Mouse (Mus musculus) midbrain, embryonic 12.5 days (tissue): ENCODE results near the gene Rnf225. TPM values are rescaled to one million over a fixed set of nuclear protein-coding genes. Genes with fewer than 3 reads are reported as not detected.
A peak's percentile ranks its signal among the peaks of the same experiment; 100 is the strongest.
"Not testable (repeated sequence)": the region's sequence is repeated elsewhere in the genome, so short reads cannot be mapped to it uniquely, and the experiment has no call there.

Experiments used
- ATAC-seq: fragments of 200-750 bp; cut with Nextera tagmentation; 2 replicates; pipeline ENCODE4 v1.8.0; 2017; ENCODE audit warnings: low read depth, moderate TSS enrichment, moderate library complexity; ENCODE audit not compliant: low FRiP score
- H3K27ac ChIP-seq: fragments of 300-500 bp; sonication (generic); replicated peaks from 2 replicates; pipeline ENCODE4 v1.5.1; 2016; ENCODE audit warnings: mild to moderate bottlenecking
- H3K27me3 ChIP-seq: fragments of 300-500 bp; sonication (generic); 2 replicates; pipeline ENCODE4 v1.6.1; 2016; ENCODE audit warnings: mild to moderate bottlenecking
- H3K36me3 ChIP-seq: fragments of 300-500 bp; sonication (generic); 2 replicates; pipeline ENCODE4 v1.6.1; 2016
- H3K4me1 ChIP-seq: fragments of 300-500 bp; sonication (generic); 2 replicates; pipeline ENCODE4 v1.6.1; 2016
- H3K4me2 ChIP-seq: fragments of 300-500 bp; sonication (generic); replicated peaks from 2 replicates; pipeline ENCODE4 v1.6.1; 2016; ENCODE audit warnings: mild to moderate bottlenecking, moderate library complexity
- H3K4me3 ChIP-seq: fragments of 300-500 bp; sonication (generic); 2 replicates; pipeline ENCODE4 v1.5.1; 2016; ENCODE audit warnings: mild to moderate bottlenecking
- H3K9ac ChIP-seq: fragments of 300-500 bp; sonication (generic); replicated peaks from 2 replicates; pipeline ENCODE4 v1.6.1; 2016; ENCODE audit warnings: mild to moderate bottlenecking, moderate library complexity
- H3K9me3 ChIP-seq: fragments of 300-500 bp; sonication (generic); 2 replicates; pipeline ENCODE4 v1.6.1; 2016; ENCODE audit warnings: mild to moderate bottlenecking
- WGBS: fragments of 180-500 bp; shearing (Covaris S2); methylation state at CpG from one replicate; pipeline ENCODE4 v1.1.7; 2016; 5-methylcytosine and 5-hydroxymethylcytosine counted together
- polyA plus RNA-seq: library from polyadenylated mRNA; unstranded; fragments of >200 nt; fragmentation: Nextera tagmentation; extraction: Ambion mirVana; gene quantifications from 2 replicates; pipeline ENCODE4 v1.2.1, GENCODE M21; 2016

Rnf225 gene
- polyA plus RNA-seq, 1 experiment from 2014 or later: 0.93 TPM

- H3K4me1 ChIP-seq: no peaks in the 10 kb centered on the region
- no peaks in the 10 kb centered on the region for H3K36me3 ChIP-seq
- no peaks in the 10 kb centered on the region for H3K27me3 ChIP-seq
- H3K27ac ChIP-seq: no peak overlapping the region
- ATAC-seq: no peak
- H3K9me3 ChIP-seq: no peaks in the 10 kb centered on the region
- no peak overlapping the region for H3K4me2 ChIP-seq
- no peak overlapping the region for H3K4me3 ChIP-seq
- WGBS: 87% methylated on average over 3 of the region's 3 CpGs
- no peak overlapping the region for H3K9ac ChIP-seq
Measured at GRCm38 (mm10) chr7:12934808-12935207, 7.6 kb downstream of the Rnf225 start.

GRCm38 (mm10) chr7:12937254-12937803 lies 10.1 kb downstream of the Rnf225 start:
- not testable (repeated sequence) for H3K9ac ChIP-seq, H3K27me3 ChIP-seq, ATAC-seq, H3K4me2 ChIP-seq, H3K36me3 ChIP-seq, H3K4me1 ChIP-seq, H3K4me3 ChIP-seq, H3K9me3 ChIP-seq, H3K27ac ChIP-seq
- WGBS: 90% methylated on average over 4 of the region's 4 CpGs

GRCm38 (mm10) chr7:12940599-12940998 lies 13.4 kb downstream of the Rnf225 start:
- no peak overlapping the region for H3K27ac ChIP-seq
- no peak for ATAC-seq
- H3K4me3 ChIP-seq: no peak overlapping the region
- H3K27me3 ChIP-seq: no peaks in the 10 kb centered on the region
- no peak overlapping the region for H3K9ac ChIP-seq
- H3K4me1 ChIP-seq: no peaks in the 10 kb centered on the region
- H3K36me3 ChIP-seq: no peaks in the 10 kb centered on the region
- WGBS: 86% methylated on average over 4 of the region's 4 CpGs
- no peak overlapping the region for H3K4me2 ChIP-seq
- H3K9me3 ChIP-seq: no peaks in the 10 kb centered on the region

GRCm38 (mm10) chr7:12943488-12943887 lies 16.3 kb downstream of the Rnf225 start:
- no peak for ATAC-seq
- no peak overlapping the region for H3K4me2 ChIP-seq

GRCm38 (mm10) chr7:12949032-12949871 lies 22.0 kb downstream of the Rnf225 start:
- peak; percentile 98 for ATAC-seq
- no peaks in the 10 kb centered on the region for H3K27me3 ChIP-seq
- no peaks in the 10 kb centered on the region for H3K9me3 ChIP-seq
- H3K4me1 ChIP-seq: peaks cover 8% of the 10 kb centered on the region
- H3K36me3 ChIP-seq: no peaks in the 10 kb centered on the region
- H3K4me3 ChIP-seq: peak overlapping the region; percentile 46
- peak overlapping the region; percentile 85 for H3K27ac ChIP-seq
- WGBS: 11% methylated on average over 35 of the region's 35 CpGs
- peak overlapping the region; percentile 54 for H3K9ac ChIP-seq
- H3K4me2 ChIP-seq: peak overlapping the region; percentile 68

More at GRCm38 (mm10) chr7:12943488-12943887, 16.3 kb downstream of the Rnf225 start:
- no peaks in the 10 kb centered on the region for H3K27me3 ChIP-seq
- H3K27ac ChIP-seq: no peak overlapping the region
- no peaks in the 10 kb centered on the region for H3K4me1 ChIP-seq
- H3K36me3 ChIP-seq: no peaks in the 10 kb centered on the region
- H3K4me3 ChIP-seq: no peak overlapping the region
- no peak overlapping the region for H3K9ac ChIP-seq
- H3K9me3 ChIP-seq: no peaks in the 10 kb centered on the region

- no peaks in the 10 kb centered on the region for H3K36me3 ChIP-seq
- H3K4me3 ChIP-seq: peak overlapping the region; percentile 46
- peaks cover 8% of the 10 kb centered on the region for H3K4me1 ChIP-seq
- peak overlapping the region; percentile 51; the same call in 1 of the 2 replicates for H3K9ac ChIP-seq
- no peaks in the 10 kb centered on the region for H3K27me3 ChIP-seq
- H3K27ac ChIP-seq: peak overlapping the region; percentile 85
- peak; percentile 10; the same call in 1 of the 2 replicates for ATAC-seq
- H3K9me3 ChIP-seq: no peaks in the 10 kb centered on the region
- H3K4me2 ChIP-seq: peak overlapping the region; percentile 68
- 13% methylated on average over 16 of the region's 16 CpGs for WGBS
Measured at GRCm38 (mm10) chr7:12949872-12950229, 22.6 kb downstream of the Rnf225 start.

GRCm38 (mm10) chr7:12954896-12955295 lies 27.7 kb downstream of the Rnf225 start:
- Histone ChIP-seq H3K27ac (no peak overlapping the region), H3K4me1 (peaks cover 7% of the 10 kb centered on the region), H3K4me3 (no peak overlapping the region), H3K9me3 (no peaks in the 10 kb centered on the region), H3K27me3 (no peaks in the 10 kb centered on the region), H3K36me3 (no peaks in the 10 kb centered on the region), H3K4me2 (no peak overlapping the region), H3K9ac (no peak overlapping the region)
- no peak for ATAC-seq
- WGBS: 60% methylated on average over 3 of the region's 3 CpGs

- Histone ChIP-seq H3K27me3 (no peaks in the 10 kb centered on the region), H3K4me3 (no peak overlapping the region), H3K27ac (no peak overlapping the region), H3K9ac (no peak overlapping the region), H3K4me1 (0 out of 2 replicates have a peak, but pooled peaks cover 3% of the 10 kb centered on the region), H3K9me3 (no peaks in the 10 kb centered on the region), H3K4me2 (no peak overlapping the region), H3K36me3 (no peaks in the 10 kb centered on the region)
- WGBS: 82% methylated on average over 5 of the region's 5 CpGs
- ATAC-seq: no peak
Measured at GRCm38 (mm10) chr7:12957511-12957910, 30.3 kb downstream of the Rnf225 start.

- no peak overlapping the region for H3K4me3 ChIP-seq
- no peak overlapping the region for H3K9ac ChIP-seq
- ATAC-seq: no peak
- no peaks in the 10 kb centered on the region for H3K9me3 ChIP-seq
- H3K4me2 ChIP-seq: no peak overlapping the region
- no peaks in the 10 kb centered on the region for H3K36me3 ChIP-seq
- 84% methylated on average over 4 of the region's 4 CpGs for WGBS
- 0 out of 2 replicates have a peak, but pooled peaks cover 3% of the 10 kb centered on the region for H3K4me1 ChIP-seq
- H3K27ac ChIP-seq: no peak overlapping the region
- H3K27me3 ChIP-seq: no peaks in the 10 kb centered on the region
Measured at GRCm38 (mm10) chr7:12958948-12959347, 31.7 kb downstream of the Rnf225 start.

GRCm38 (mm10) chr7:12959718-12960117 lies 32.5 kb downstream of the Rnf225 start:
- Histone ChIP-seq H3K27me3 (no peaks in the 10 kb centered on the region), H3K4me1 (peaks cover 4% of the 10 kb centered on the region; the same call in 1 of the 2 replicates), H3K4me2 (no peak overlapping the region), H3K4me3 (no peak overlapping the region), H3K9me3 (no peaks in the 10 kb centered on the region), H3K36me3 (no peaks in the 10 kb centered on the region), H3K9ac (no peak overlapping the region; the same call in 1 of the 2 replicates), H3K27ac (no peak overlapping the region)
- 16% methylated on average over 4 of the region's 4 CpGs for WGBS
- no peak for ATAC-seq

- 3% methylated on average over 29 of the region's 29 CpGs for WGBS
- H3K4me2 ChIP-seq: peak overlapping the region; percentile 57
- H3K4me3 ChIP-seq: peak overlapping the region; percentile 44
- peak overlapping the region; percentile 60 for H3K9ac ChIP-seq
- peak; percentile 74 for ATAC-seq
- H3K36me3 ChIP-seq: no peaks in the 10 kb centered on the region
- peaks cover 16% of the 10 kb centered on the region for H3K4me1 ChIP-seq
- H3K27me3 ChIP-seq: no peaks in the 10 kb centered on the region
- no peaks in the 10 kb centered on the region for H3K9me3 ChIP-seq
- H3K27ac ChIP-seq: peak overlapping the region; percentile 75
Measured at GRCm38 (mm10) chr7:12961511-12962141, 34.4 kb downstream of the Rnf225 start.

GRCm38 (mm10) chr7:12965678-12966091 lies 38.5 kb downstream of the Rnf225 start, which contains the start of gene Zfp324:
TSS of gene Zfp324 (plus strand) at chr7:12965838.
- peaks cover 24% of the 10 kb centered on the region for H3K4me1 ChIP-seq
- peak within 1 kb of the TSS; percentile 89 for H3K27ac ChIP-seq
- peak within 1 kb of the TSS; percentile 85 for H3K4me2 ChIP-seq
- H3K4me3 ChIP-seq: peak within 1 kb of the TSS; percentile 74
- H3K27me3 ChIP-seq: no peaks in the 10 kb centered on the region
- peak; percentile 92 for ATAC-seq
- no peaks in the 10 kb centered on the region for H3K9me3 ChIP-seq
- WGBS: 0% methylated on average over 23 of the region's 23 CpGs
- peaks cover 22% of the 10 kb centered on the region for H3K36me3 ChIP-seq
- peak within 1 kb of the TSS; percentile 83 for H3K9ac ChIP-seq
